Mouse (Mus musculus): ENCODE data around the gene Rin1.
A peak's percentile ranks its signal among the peaks of the same experiment; 100 is the strongest.

The Rin1 gene

DNA sequence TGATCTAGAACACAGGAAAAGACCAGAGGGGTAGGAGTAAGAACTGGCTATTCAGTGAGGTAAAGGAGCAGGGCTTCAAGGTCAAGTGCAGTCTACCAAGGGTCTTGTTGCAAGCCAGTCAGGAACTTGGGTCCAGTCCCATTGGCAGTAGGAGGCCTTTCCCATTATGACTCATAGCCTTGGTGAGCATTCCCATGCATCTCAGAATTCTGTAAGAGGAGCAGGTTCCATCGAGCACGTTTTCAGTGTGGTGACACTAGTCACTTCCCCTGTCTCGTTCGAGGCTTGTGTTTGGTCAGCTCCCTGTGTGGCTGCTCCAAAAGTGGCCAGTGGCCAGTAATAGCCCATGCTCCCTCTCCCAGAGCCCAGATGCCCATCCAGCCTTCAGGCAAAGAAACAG, 4.8 kb upstream of the Rin1 start:
- DNase-seq = no peak

DNA sequence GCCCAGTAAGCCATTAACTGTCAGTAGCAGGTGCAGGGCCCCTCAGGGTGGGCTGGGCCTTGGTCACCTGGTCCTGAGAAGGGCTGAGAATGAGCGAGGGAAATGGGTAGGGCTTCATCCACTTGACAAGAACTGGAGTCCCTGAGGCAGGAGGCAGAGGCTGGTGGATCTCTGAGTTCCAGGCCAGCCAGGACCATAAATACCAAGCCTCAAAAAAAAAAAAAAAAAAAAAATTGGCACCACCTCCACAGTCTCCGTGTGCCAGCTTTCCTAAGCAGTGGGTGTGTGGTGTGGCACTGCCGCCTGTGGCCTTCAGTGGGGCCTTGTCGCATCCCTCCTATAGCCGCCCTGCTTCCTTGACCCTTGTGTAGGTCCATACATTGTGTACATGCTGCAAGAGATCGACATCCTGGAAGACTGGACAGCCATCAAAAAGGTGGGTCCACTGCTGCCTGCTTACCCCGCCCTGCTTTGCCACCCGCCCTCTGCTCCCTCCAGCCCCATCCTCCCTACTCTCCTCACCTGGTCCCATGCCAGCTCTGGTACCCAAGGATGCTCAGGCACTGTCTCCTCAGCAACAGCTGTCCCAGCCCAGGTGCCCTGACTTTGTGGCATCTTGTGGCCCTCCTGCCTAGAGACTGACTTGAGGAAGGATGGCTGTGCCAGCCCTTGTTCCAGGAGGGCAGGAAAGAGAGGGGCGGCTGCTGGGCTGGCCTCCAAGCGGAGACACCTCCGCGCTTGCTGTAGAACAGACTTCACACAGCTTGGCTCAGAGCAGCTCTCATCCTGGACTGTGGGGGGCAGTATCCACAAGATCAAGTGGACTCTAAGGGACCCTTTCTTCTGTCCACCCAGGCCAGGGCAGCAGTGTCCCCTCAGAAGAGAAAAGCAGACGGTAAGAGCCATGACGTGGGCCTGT, 1.9 kb upstream of the Rin1 start:
- DNase-seq = no peak

DNA sequence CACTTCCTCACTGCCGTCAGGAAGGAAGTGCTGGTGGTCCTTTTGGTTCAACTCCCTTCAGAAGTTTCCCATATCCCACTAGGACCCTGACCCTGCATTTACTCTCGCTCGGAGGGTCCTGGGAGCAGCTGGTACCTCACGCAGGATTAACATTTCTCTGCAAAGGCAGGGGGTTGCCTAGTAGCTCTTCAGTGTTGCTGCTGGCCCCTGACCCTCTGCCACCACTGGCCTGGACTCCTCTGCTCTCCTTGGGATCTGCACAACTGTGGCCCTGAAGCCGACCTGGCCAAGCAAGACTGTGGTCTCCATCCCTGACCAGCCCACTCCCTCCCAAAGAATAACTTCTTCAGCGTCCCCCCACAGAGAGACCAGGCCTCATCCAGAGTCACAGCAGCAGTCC, 956 bp upstream of the Rin1 start:
- DNase-seq = no peak

DNA sequence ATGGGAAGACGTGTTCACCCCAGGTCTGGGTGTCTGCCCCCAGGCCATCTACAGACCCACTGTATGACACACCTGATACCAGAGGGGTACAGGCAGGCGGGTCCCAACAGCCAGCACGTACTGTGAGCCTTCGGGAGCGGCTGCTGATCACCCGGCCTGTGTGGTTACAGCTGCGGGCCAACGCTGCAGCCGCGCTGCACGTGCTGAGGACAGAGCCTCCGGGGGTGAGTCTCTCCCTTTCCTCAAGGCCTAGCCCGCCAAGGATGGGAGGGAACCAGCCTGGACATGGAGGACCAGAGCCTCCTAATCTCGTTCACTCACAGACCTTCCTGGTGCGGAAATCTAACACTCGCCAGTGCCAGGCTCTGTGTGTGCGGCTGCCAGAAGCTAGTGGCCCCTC, 750 bp downstream of the Rin1 start:
- no peak for DNase-seq

DNA sequence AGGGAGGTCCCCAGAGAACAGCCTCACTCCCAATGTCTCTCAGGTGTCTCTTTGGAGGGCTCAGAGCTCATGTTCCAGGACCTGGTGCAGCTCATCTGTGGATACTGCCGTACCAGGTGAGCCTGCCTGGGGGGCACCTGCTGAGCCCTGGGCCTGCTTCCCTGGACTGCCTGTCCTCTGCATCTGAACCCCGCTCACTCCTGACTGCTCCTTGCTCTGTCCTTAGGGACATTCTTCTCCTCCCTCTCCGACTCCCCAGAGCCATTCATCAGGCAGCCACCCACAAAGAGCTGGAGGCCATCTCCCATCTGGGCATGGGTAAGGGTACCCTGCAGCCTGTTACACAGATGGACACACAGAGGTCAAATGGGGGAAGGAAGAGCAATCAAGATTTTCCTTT, 1.2 kb downstream of the Rin1 start:
- no peak for DNase-seq

DNA sequence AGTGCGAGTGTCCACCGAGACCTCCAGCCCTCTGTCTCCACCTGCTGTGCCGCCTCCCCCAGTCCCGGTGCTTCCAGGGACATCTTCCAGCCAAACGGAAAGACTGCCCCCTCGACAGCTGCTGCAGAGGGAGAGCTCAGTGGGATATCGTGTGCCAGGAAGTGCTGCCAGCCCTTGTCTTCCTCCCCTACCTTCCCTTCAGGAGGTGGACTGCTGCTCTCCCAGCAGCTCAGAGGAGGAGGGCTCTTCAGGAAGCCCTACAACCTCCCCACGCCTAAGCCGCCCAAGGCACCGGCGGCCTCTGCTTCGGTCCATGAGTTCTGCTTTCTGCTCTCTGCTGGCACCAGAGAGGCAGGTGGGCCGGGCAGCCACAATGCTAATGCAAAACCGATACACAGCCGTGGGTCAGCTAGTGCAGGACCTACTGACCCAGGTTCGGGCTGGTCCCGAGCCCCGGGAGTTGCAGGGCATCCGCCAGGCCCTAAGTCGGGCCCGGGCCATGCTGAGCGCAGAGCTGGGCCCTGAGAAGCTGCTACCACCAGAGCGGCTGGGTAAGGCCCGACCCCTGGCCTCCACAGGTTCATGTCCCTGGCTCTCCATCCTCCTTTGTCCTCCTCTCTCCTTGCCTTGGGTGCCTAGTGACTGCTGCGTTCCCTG, 2.0 kb downstream of the Rin1 start:
- DNase-seq = no peak

DNA sequence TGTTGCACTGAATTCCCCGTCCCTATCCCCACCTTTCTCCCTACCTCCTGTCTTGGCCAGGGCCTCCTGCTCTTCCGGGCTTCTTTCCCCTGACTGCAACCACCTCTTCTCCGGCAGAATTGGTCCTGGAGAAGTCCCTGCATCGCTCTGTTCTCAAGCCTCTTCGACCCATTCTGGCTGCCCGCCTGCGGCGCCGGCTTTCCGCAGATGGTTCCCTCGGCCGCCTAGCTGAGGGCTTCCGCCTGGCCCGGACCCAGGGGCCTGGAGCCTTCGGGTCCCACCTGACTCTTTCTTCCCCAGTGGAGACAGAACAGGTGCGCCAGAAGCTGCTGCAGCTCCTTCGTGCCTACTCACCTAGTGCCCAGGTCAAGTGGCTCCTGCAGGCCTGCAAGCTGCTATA, 2.6 kb downstream of the Rin1 start:
- DNase-seq = no peak

DNA sequence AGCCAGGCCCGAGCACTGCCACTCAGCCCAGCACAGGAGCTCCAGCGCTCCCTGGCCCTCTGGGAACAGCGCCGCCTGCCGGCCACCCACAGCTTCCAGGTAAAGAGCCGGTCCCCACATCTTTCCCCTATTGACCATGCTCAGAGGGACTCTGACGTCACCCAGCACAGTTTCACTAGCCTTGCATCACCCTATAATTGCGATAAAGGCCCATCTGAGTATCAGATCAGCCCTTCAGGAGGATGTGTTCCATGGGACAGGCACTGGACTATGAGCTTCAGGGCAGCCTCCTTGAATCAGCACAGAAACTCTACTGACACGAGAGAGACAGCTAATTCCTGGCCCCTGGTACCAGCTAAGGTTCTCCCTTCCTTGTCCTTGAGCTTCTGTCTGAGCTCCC, 3.6 kb downstream of the Rin1 start:
- no peak for DNase-seq

DNA sequence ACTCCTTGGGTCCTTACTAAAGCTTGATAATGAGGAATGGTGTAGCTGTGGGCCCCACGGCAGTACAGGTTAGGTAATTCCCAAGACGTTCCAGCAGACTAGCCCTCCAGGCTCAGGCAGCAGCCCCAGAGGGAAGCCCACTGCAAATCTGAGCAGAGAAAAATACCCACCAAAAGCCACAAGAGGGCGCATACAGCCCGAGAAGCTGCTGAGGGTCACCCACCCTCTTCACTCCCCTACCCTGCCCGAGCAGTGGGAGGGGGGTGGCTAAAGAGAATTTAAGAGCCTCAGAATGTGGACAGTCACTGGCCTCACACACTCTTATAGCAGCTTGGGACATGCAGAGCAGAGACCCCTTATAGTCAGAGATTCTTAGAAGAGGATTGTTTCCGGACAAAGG, 6.0 kb downstream of the Rin1 start:
- peak in 1 of 2 experiments; percentile 26 for DNase-seq

DNA sequence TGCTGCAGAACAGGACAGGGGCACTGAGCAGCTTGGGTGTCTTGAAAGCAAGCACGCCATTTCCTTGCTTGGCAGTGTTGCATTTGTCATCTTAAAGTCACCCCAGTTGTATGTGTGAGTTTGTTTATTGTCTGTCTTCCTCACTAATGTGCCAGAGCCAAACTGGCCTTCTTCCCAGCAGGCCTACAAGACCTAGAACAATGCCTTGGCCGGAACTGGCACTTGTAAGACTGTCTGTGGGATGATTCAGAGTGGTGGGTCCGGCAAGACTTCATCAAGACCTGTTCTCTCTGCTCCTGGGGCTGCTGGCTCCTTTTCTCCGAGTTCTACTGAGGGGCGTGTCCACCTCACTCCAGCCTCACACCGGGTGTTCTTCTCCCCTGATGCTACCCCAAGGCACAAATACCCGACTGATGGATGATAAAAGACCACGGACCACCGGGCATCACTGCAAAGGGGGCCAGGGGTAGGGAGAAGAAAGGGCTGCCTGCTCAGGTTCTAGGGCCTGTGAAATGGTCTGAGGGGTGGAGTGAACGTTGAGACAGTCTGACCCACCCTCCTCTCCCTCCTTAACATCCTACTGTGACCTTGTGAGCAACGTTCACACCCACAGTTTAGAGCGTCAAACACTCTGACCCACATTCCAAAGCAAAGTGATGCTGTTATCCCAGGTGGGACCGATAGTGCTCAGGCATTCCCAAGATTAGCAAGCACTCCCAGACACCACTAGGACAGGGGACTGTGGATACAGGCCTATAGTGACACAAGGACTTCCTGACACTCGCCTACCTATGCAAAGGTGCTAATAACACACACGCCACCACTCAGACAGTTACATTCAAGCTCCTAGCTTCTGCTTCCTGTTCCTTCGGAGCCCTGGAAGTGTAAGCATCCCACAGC, 7.8 kb downstream of the Rin1 start:
- DNase-seq = no peak

DNA sequence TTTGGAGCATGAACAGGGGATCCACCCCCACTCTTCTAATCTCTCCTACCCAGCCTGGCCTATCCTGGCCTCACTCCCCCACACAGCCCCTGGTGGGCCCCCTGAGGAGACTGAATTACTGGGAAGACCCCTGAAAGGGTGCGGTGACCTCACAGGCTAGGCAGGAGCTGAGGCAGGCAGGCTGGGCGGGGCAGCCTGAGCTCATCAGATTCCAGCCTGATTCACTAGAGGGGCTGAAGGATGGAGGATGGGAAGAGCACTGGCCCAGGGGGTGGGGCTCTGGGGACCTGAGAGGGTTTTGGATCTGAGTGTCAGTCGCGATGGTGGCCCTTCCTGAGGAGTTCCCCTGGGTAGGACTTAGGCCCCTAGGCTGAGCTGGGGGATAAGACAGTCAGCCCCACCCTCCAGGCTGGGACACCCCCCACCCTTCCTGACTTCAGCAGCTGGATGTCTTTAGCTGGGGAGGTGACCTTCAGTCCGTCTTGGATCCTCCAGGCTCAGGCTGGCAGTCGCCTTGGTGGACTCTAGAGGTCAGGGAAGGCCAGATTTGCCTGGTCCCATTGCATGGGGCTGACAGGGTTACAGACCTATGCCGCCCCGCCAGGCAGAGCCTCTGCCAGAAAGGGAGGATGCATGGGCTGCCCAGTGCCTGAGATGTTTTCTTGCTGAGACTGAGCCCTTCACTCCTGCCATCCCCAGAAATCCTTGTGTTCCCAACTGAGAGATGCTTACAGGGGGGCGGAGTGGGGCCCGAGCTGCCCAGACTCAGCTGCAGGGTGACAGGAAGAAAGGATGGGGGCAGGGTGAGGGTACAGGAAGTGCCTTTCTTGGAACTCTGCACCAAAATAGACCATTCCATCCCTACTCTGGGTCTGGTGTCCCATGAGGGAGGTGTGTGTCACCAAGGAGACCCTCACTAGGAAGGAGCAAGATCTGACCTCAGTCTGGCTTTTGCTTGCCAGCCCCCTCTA, 8.8 kb downstream of the Rin1 start:
- no peak for DNase-seq

DNA sequence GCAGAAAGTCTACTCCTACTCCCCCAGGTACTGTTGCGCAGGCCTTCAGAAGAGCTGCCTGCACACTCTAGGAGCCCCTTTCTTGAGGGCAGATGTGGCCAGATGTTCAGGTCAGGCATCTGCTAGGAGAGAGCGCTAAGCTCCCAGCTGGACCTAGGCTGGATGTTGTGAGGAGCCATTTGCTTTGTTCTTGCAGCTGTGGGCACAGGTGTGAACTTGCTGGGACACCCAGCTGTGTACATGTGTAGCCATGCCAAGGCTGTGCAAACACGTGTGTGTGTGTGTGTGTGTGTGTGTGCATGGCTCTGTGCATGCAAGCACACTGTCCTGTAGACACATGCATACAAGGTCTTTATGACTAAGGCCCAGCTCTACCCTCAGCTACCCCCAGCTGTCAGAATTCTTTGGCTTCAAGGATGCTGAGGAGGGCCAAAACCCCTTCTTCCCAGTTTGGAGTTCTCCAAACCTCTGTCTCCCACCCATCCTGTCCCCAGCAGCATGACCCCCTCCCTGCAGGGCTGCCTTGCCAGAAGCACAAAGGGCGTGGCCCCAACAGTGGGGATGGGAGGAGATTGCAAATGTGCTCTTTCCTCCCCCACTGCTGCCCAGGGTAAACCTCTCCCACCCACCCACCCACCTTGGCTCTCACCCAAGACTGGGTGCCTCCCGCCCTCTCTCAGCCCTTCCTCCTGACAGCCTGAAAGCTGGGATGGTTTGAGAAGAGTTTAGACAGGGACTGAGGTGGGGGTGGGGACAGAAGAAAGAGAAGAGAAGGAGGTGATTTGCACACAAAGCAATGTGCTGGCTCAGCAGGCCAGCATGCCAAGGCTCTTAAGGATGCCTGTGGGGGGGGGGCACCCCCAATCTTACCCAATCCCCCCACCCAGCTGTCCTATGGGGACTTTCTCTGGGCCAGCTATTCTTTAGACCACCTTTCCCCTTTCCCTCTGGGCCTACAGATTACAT, 10.4 kb downstream of the Rin1 start:
- no peak for DNase-seq

DNA sequence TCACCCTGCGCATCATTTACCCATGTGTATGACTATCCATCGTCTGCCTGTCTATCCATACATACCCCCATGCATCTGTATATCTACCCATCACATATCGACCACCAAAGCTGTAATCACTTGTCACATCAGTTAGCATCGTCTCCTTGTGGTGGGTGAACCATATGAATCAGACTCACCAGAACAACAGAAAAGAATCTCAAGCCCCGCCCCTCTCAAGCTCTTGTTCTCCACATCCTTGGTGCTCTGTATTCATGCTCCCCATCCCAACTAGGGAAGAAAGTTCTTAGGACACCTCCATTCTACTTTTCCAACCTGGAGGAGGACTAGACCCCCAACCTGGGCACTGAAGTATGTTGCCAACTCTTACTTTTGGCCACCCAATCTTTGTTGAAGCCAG, 11.8 kb downstream of the Rin1 start:
- DNase-seq = no peak

DNA sequence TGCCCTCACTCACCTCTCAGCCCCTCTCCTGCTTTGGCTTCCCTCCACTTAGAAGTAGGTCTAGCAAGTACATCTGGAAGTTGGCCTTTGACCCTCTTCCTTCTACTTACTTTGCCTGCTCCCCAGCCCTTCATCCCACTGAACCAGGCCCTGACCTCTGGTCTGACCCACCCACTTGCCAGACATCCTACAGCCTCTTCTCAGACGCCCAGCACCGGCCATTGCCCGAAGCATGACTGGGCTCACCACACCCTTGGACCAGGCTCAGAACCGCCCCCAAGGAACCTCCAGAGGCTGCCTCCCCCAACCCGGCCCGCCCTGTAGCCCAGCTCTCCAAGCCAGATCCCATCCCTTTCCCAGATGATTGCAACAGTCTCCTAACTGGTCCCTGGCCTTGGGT, 12.2 kb downstream of the Rin1 start:
- DNase-seq = no peak

DNA sequence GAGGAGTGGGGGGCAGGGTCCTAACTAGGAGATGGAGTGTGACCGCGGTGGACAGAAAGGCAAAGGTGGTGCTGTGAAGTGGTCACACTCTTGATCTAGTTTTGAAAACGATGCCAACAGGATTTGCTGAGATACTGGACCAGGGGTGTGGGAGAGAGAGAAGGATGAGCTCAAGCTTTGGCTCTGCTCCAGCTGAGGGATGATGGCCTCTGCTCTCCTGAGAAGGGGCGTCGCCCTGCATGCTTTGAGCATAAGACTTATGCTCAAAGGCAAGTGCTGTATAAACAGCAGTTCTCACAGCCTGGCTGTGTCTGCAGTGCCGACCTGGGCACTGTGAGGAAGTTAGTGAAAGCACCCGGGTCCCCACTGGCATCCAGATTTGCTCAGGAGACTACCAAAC, 14.8 kb downstream of the Rin1 start:
- no peak for DNase-seq

DNA sequence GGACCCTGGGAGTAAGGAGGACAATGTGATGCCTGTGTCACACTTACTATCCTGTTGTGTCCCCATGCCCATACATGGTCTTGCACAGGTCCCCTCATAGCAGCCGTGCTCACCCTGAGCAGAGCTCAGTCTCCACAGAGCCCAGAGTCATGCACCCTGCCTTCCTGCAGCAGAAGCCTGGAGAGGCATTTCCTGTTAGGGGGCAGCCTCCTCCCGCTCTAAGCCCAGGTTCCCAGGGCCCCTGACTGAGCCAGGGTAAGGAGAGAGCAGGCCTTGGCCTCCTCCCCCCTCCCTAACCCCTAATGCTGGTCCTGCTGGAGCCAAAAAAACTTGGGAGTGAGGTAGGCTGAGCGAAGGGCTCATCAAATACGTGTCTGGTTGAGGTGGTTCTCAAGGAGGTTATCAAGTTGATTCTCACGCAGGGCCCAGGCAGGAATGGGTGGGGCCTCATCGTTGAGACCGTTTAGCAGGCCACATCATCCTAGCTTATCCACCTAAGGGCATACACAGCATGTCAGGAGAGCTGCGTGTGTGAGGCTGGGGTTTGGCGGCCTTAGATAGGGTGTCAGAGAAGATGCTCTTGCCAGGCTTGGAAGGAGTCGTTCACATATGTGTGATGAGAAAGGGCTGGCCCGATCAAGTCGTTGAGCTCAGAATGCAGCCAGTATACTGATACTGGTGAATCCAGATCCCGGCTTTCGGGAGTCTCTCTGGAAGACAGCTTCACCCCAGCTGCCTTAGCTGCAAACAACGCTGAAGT, 16.9 kb downstream of the Rin1 start:
- no peak for DNase-seq

DNA sequence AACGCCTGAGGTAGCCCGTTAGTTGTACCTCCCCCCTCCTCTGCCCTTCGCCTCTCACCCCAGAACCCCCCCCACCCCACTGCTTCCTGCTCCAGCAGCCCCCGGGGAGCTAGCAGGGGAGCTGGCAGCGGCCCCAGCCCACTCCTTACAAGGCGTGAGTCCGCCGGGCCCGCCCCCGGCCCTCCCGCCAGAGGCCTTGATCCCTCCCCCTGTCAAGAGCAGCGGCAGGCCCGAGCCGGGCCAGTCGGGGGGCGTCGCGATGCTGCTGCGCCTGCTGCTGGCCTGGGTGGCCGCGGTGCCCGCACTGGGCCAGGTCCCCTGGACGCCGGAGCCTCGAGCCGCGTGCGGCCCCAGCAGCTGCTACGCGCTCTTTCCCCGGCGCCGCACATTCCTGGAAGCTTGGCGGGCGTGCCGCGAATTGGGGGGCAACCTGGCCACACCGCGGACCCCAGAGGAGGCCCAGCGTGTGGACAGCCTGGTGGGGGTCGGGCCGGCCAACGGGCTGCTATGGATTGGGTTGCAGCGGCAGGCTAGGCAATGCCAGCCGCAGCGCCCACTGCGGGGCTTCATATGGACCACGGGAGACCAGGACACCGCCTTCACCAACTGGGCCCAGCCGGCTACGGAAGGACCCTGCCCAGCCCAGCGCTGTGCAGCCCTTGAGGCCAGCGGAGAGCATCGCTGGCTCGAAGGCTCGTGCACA, 17.7 kb downstream of the Rin1 start, which contains the start of gene Cd248:
Gene Cd248, plus strand, starts transcription at position 212 of the 703 bp plus-strand sequence.
- no peak for DNase-seq

DNA sequence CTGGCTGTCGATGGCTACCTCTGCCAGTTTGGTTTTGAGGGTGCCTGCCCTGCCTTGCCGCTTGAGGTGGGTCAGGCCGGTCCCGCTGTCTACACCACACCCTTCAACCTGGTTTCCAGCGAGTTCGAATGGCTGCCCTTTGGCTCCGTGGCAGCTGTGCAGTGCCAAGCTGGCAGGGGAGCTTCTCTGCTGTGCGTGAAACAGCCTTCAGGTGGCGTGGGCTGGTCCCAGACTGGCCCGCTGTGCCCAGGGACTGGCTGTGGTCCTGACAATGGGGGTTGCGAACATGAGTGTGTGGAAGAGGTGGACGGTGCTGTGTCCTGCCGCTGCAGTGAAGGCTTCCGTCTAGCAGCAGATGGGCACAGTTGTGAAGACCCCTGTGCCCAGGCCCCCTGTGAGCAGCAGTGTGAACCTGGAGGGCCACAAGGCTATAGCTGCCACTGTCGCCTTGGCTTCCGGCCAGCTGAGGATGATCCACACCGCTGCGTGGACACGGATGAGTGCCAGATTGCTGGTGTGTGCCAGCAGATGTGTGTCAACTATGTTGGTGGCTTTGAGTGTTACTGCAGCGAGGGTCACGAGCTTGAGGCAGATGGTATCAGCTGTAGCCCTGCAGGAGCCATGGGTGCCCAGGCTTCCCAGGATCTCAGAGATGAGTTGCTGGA, 18.4 kb downstream of the Rin1 start:
- DNase-seq = no peak

DNA sequence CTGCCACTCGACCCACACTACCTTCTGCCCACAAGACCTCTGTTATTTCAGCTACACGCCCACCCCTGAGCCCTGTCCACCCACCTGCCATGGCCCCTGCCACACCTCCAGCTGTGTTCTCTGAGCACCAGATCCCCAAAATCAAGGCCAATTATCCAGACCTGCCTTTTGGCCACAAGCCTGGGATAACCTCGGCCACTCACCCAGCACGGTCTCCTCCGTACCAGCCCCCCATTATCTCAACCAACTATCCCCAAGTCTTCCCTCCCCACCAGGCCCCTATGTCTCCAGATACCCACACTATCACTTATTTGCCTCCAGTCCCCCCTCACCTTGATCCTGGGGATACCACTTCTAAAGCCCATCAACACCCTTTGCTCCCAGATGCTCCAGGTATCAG, 19.2 kb downstream of the Rin1 start:
- DNase-seq = no peak
